Mouse (Mus musculus): ENCODE measurements around the gene Mill2. TPM values are rescaled to one million over a fixed set of nuclear protein-coding genes. Genes with fewer than 3 reads are reported as not detected.
"Not testable (repeated sequence)": the region's sequence is repeated elsewhere in the genome, so short reads cannot be mapped to it uniquely, and the experiment has no call there.

Mill2 gene
- 0.18 and 0.43 TPM in 2 replicates for polyA plus RNA-seq (2014; fragmentation: Nextera tagmentation; extraction: Ambion mirVana)

GRCm38 (mm10) chr7:18839865-18840264 lies at the start of gene Mill2:
Gene Mill2 (plus strand): TSS chr7:18839966.
- H3K27me3 ChIP-seq (ENCODE audit: control insufficient read depth, insufficient read depth, low read length), result no peaks in the 10 kb centered on the region
- no peak for ATAC-seq (ENCODE audit: low FRiP score, low TSS enrichment)
- peak within 1 kb of the TSS; percentile 32; the same call in 1 of the 2 replicates for H3K27ac ChIP-seq (replicated peaks; ENCODE audit: low read depth, low read length)
- 0 out of 2 replicates have a peak, but pooled peaks cover 4% of the 10 kb centered on the region for H3K4me1 ChIP-seq (ENCODE audit: control insufficient read depth, insufficient read depth, low read length)
- peak within 1 kb of the TSS; percentile 31 for H3K4me3 ChIP-seq (replicated peaks; ENCODE audit: low read depth, low read length)
- no peak for DNase-seq
- peak within 1 kb of the TSS; percentile 50 for H3K9ac ChIP-seq (replicated peaks; ENCODE audit: low read length)
- H3K4me2 ChIP-seq (ENCODE audit: low read length), result peak within 1 kb of the TSS; percentile 62
- no peaks in the 10 kb centered on the region for H3K9me3 ChIP-seq (ENCODE audit: control insufficient read depth, low read length)
- 24% methylated on average over 3 of the region's 3 CpGs for whole genome bisulfite sequencing
- no peaks in the 10 kb centered on the region for H3K36me3 ChIP-seq (ENCODE audit: control insufficient read depth, insufficient read depth, low read length)

- H3K27ac ChIP-seq (replicated peaks; ENCODE audit: low read depth, low read length); H3K9ac ChIP-seq (replicated peaks; ENCODE audit: low read length); H3K4me1 ChIP-seq (ENCODE audit: control insufficient read depth, insufficient read depth, low read length); ATAC-seq (ENCODE audit: low FRiP score, low TSS enrichment); H3K4me2 ChIP-seq (ENCODE audit: low read length); H3K4me3 ChIP-seq (replicated peaks; ENCODE audit: low read depth, low read length); H3K27me3 ChIP-seq (ENCODE audit: control insufficient read depth, insufficient read depth, low read length); DNase-seq; H3K9me3 ChIP-seq (ENCODE audit: control insufficient read depth, low read length); H3K36me3 ChIP-seq (ENCODE audit: control insufficient read depth, insufficient read depth, low read length): not testable (repeated sequence)
These were observed 49.1 kb upstream of the Mill2 start for GRCm38 (mm10) chr7:18790671-18791070.

GRCm38 (mm10) chr7:18798420-18798819 lies 41.3 kb upstream of the Mill2 start, which contains the start of gene Psg19:
Gene Psg19 (minus strand): TSS chr7:18798520.
- H3K36me3 ChIP-seq (ENCODE audit: control insufficient read depth, insufficient read depth, low read length), result no peaks in the 10 kb centered on the region
- WGBS, result 92% methylated on average over 1 of the region's 1 CpGs
- no peak within 1 kb of the TSS for H3K4me3 ChIP-seq (replicated peaks; ENCODE audit: low read depth, low read length)
- H3K27me3 ChIP-seq (ENCODE audit: control insufficient read depth, insufficient read depth, low read length), result no peaks in the 10 kb centered on the region
- ATAC-seq (ENCODE audit: low FRiP score, low TSS enrichment) (no peak), DNase-seq (no peak)
- no peak within 1 kb of the TSS for H3K4me2 ChIP-seq (ENCODE audit: low read length)
- H3K4me1 ChIP-seq (ENCODE audit: control insufficient read depth, insufficient read depth, low read length), result no peaks in the 10 kb centered on the region
- no peak within 1 kb of the TSS for H3K27ac ChIP-seq (replicated peaks; ENCODE audit: low read depth, low read length)
- no peak within 1 kb of the TSS for H3K9ac ChIP-seq (replicated peaks; ENCODE audit: low read length)
- H3K9me3 ChIP-seq (ENCODE audit: control insufficient read depth, low read length), result no peaks in the 10 kb centered on the region

- WGBS, result 48% methylated on average over 3 of the region's 3 CpGs
- H3K9ac ChIP-seq (replicated peaks; ENCODE audit: low read length), result no peak overlapping the region
- H3K4me2 ChIP-seq (ENCODE audit: low read length), result no peak overlapping the region
- H3K27ac ChIP-seq (replicated peaks; ENCODE audit: low read depth, low read length), result no peak overlapping the region
- no peak overlapping the region for H3K4me3 ChIP-seq (replicated peaks; ENCODE audit: low read depth, low read length)
- no peaks in the 10 kb centered on the region for H3K36me3 ChIP-seq (ENCODE audit: control insufficient read depth, insufficient read depth, low read length)
- DNase-seq, result no peak
- no peak for ATAC-seq (ENCODE audit: low FRiP score, low TSS enrichment)
- no peaks in the 10 kb centered on the region for H3K27me3 ChIP-seq (ENCODE audit: control insufficient read depth, insufficient read depth, low read length)
- H3K4me1 ChIP-seq (ENCODE audit: control insufficient read depth, insufficient read depth, low read length), result no peaks in the 10 kb centered on the region
- no peaks in the 10 kb centered on the region for H3K9me3 ChIP-seq (ENCODE audit: control insufficient read depth, low read length)
These were observed 40.6 kb upstream of the Mill2 start for GRCm38 (mm10) chr7:18799129-18799528.

GRCm38 (mm10) chr7:18803526-18803925 lies 36.2 kb upstream of the Mill2 start:
- Histone ChIP-seq H3K4me3 (replicated peaks; ENCODE audit: low read depth, low read length) (no peak overlapping the region), H3K9me3 (ENCODE audit: control insufficient read depth, low read length) (no peaks in the 10 kb centered on the region), H3K36me3 (ENCODE audit: control insufficient read depth, insufficient read depth, low read length) (no peaks in the 10 kb centered on the region), H3K9ac (replicated peaks; ENCODE audit: low read length) (no peak overlapping the region), H3K4me2 (ENCODE audit: low read length) (no peak overlapping the region), H3K4me1 (ENCODE audit: control insufficient read depth, insufficient read depth, low read length) (no peaks in the 10 kb centered on the region), H3K27ac (replicated peaks; ENCODE audit: low read depth, low read length) (no peak overlapping the region), H3K27me3 (ENCODE audit: control insufficient read depth, insufficient read depth, low read length) (no peaks in the 10 kb centered on the region)
- DNase-seq (no peak), ATAC-seq (ENCODE audit: low FRiP score, low TSS enrichment) (no peak)

- Histone ChIP-seq H3K4me2 (ENCODE audit: low read length) (no peak overlapping the region), H3K4me3 (replicated peaks; ENCODE audit: low read depth, low read length) (no peak overlapping the region), H3K4me1 (ENCODE audit: control insufficient read depth, insufficient read depth, low read length) (no peaks in the 10 kb centered on the region), H3K9ac (replicated peaks; ENCODE audit: low read length) (no peak overlapping the region), H3K27me3 (ENCODE audit: control insufficient read depth, insufficient read depth, low read length) (no peaks in the 10 kb centered on the region), H3K27ac (replicated peaks; ENCODE audit: low read depth, low read length) (no peak overlapping the region), H3K36me3 (ENCODE audit: control insufficient read depth, insufficient read depth, low read length) (no peaks in the 10 kb centered on the region), H3K9me3 (ENCODE audit: control insufficient read depth, low read length) (no peaks in the 10 kb centered on the region)
- DNase-seq (no peak), ATAC-seq (ENCODE audit: low FRiP score, low TSS enrichment) (no peak)
- 85% methylated on average over 9 of the region's 9 CpGs for WGBS
These were observed 21.5 kb upstream of the Mill2 start for GRCm38 (mm10) chr7:18818301-18818700.

- Histone ChIP-seq H3K27ac (replicated peaks; ENCODE audit: low read depth, low read length) (no peak within 1 kb of the TSS), H3K4me3 (replicated peaks; ENCODE audit: low read depth, low read length) (no peak within 1 kb of the TSS), H3K27me3 (ENCODE audit: control insufficient read depth, insufficient read depth, low read length) (no peaks in the 10 kb centered on the region), H3K4me1 (ENCODE audit: control insufficient read depth, insufficient read depth, low read length) (no peaks in the 10 kb centered on the region), H3K4me2 (ENCODE audit: low read length) (no peak within 1 kb of the TSS), H3K9ac (replicated peaks; ENCODE audit: low read length) (no peak within 1 kb of the TSS), H3K36me3 (ENCODE audit: control insufficient read depth, insufficient read depth, low read length) (no peaks in the 10 kb centered on the region), H3K9me3 (ENCODE audit: control insufficient read depth, low read length) (no peaks in the 10 kb centered on the region)
- ATAC-seq (ENCODE audit: low FRiP score, low TSS enrichment) (no peak), DNase-seq (no peak)
- 81% methylated on average over 3 of the region's 3 CpGs for WGBS
These were observed 18.3 kb upstream of the Mill2 start, which contains the start of gene Psg17 for GRCm38 (mm10) chr7:18821507-18821906. Gene Psg17 (minus strand): TSS chr7:18821607.

GRCm38 (mm10) chr7:18827792-18828546 lies 11.8 kb upstream of the Mill2 start:
- no peaks in the 10 kb centered on the region for H3K9me3 ChIP-seq (ENCODE audit: control insufficient read depth, low read length)
- no peaks in the 10 kb centered on the region for H3K4me1 ChIP-seq (ENCODE audit: control insufficient read depth, insufficient read depth, low read length)
- H3K4me3 ChIP-seq (replicated peaks; ENCODE audit: low read depth, low read length), result no peak overlapping the region
- no peak overlapping the region for H3K27ac ChIP-seq (replicated peaks; ENCODE audit: low read depth, low read length)
- H3K27me3 ChIP-seq (ENCODE audit: control insufficient read depth, insufficient read depth, low read length), result no peaks in the 10 kb centered on the region
- 62% methylated on average over 26 of the region's 26 CpGs for WGBS
- no peak overlapping the region for H3K4me2 ChIP-seq (ENCODE audit: low read length)
- H3K9ac ChIP-seq (replicated peaks; ENCODE audit: low read length), result no peak overlapping the region
- no peak for DNase-seq
- H3K36me3 ChIP-seq (ENCODE audit: control insufficient read depth, insufficient read depth, low read length), result no peaks in the 10 kb centered on the region
- ATAC-seq (ENCODE audit: low FRiP score, low TSS enrichment), result no peak; the same call in 1 of the 2 replicates

GRCm38 (mm10) chr7:18828592-18828991 lies 11.2 kb upstream of the Mill2 start:
- H3K36me3 ChIP-seq (ENCODE audit: control insufficient read depth, insufficient read depth, low read length), result no peaks in the 10 kb centered on the region
- H3K4me2 ChIP-seq (ENCODE audit: low read length), result no peak overlapping the region
- WGBS, result 60% methylated on average over 9 of the region's 9 CpGs
- H3K4me3 ChIP-seq (replicated peaks; ENCODE audit: low read depth, low read length), result no peak overlapping the region
- H3K27me3 ChIP-seq (ENCODE audit: control insufficient read depth, insufficient read depth, low read length), result no peaks in the 10 kb centered on the region
- DNase-seq, result peak; percentile 47
- H3K9ac ChIP-seq (replicated peaks; ENCODE audit: low read length), result no peak overlapping the region
- no peak overlapping the region for H3K27ac ChIP-seq (replicated peaks; ENCODE audit: low read depth, low read length)
- no peak for ATAC-seq (ENCODE audit: low FRiP score, low TSS enrichment)
- no peaks in the 10 kb centered on the region for H3K9me3 ChIP-seq (ENCODE audit: control insufficient read depth, low read length)
- no peaks in the 10 kb centered on the region for H3K4me1 ChIP-seq (ENCODE audit: control insufficient read depth, insufficient read depth, low read length)

Data from midbrain, embryonic 14.5 days (tissue).